Mouse (Mus musculus) liver, embryonic 16.5 days (tissue): ENCODE measurements around the gene Gm12800. TPM values are rescaled to one million over a fixed set of nuclear protein-coding genes. Genes with fewer than 3 reads are reported as not detected.

Experiments
- polyA plus RNA-seq: library from polyadenylated mRNA; unstranded; fragments of >200 nt; fragmentation: Nextera tagmentation; extraction: Ambion mirVana; gene quantifications from 2 replicates; pipeline ENCODE4 v1.2.1, GENCODE M21; 2015

Gm12800 gene
- polyA plus RNA-seq, 1 experiment from 2014 or later, result not detected

Other genes with a start within 250 kb of the Gm12800 start
- 1.5 and 1.9 TPM in 2 replicates for gene Lepr, start 191.7 kb upstream of the Gm12800 start, polyA plus RNA-seq
- gene B020004J07Rik, start 65.1 kb upstream of the Gm12800 start, polyA plus RNA-seq, result not detected in 2 replicates
- gene C130073F10Rik, start 15.3 kb upstream of the Gm12800 start, polyA plus RNA-seq, result not detected in 2 replicates
- gene Gm12794, start 31.3 kb downstream of the Gm12800 start, polyA plus RNA-seq, result not detected in 2 replicates
- not detected in 2 replicates for gene Gm12790, start 71.9 kb downstream of the Gm12800 start, polyA plus RNA-seq
- not detected in 2 replicates for gene Gm12789, start 77.5 kb downstream of the Gm12800 start, polyA plus RNA-seq
- 2.1 and 3.1 TPM in 2 replicates for gene Pde4b, start 178.4 kb downstream of the Gm12800 start, polyA plus RNA-seq